Comparison of ENCODE assay signal across 7 mouse cellular contexts in genomic region chr1:178318002-178318388, GRCm38 (mm10). TPM values are rescaled to one million over a fixed set of nuclear protein-coding genes. Genes with fewer than 3 reads are reported as not detected.
A peak's percentile ranks its signal among the peaks of the same experiment; 100 is the strongest.
DNase-seq lines count a peak whose midpoint lies in the region; ATAC-seq and TF ChIP-seq lines count a peak whose summit lies in the region.

No protein-coding gene starts in this region.

- DNase-seq in 416B (ENCODE audit: low read depth) = peak; percentile 97
- DNase-seq in lung, adult 2 months = no peak
- no peak for DNase-seq in frontal cortex, postnatal 25 days (ENCODE audit: low spot score in 2 of 2)

- H3K4me1 ChIP-seq in embryonic facial prominence, embryonic 12.5 days = peaks cover 16% of the 10 kb centered on the region
- H3K4me1 ChIP-seq in lung, adult 2 months (ENCODE audit: control insufficient read depth, insufficient read depth, low read length) = peaks cover 14% of the 10 kb centered on the region
- H3K4me1 ChIP-seq in small intestine, adult 2 months (ENCODE audit: control insufficient read depth, insufficient read depth, insufficient read length, low read length) = peaks cover 14% of the 10 kb centered on the region

- peak overlapping the region; percentile 57 for H3K4me3 ChIP-seq in embryonic facial prominence, embryonic 12.5 days
- H3K4me3 ChIP-seq in lung, adult 2 months (replicated peaks; ENCODE audit: extremely low read depth, low read depth, low read length) = peak overlapping the region; percentile 98
- H3K4me3 ChIP-seq in small intestine, adult 2 months (ENCODE audit: low read depth, low read length) = peak overlapping the region; percentile 93

- H3K9me3 ChIP-seq in embryonic facial prominence, embryonic 12.5 days = no peaks in the 10 kb centered on the region

- peak overlapping the region; percentile 53 for H3K4me2 ChIP-seq in embryonic facial prominence, embryonic 12.5 days (replicated peaks)

- peaks cover 11% of the 10 kb centered on the region for H3K36me3 ChIP-seq in embryonic facial prominence, embryonic 12.5 days
- H3K36me3 ChIP-seq in small intestine, adult 2 months (ENCODE audit: control insufficient read depth, insufficient read depth, low read length) = peaks cover 22% of the 10 kb centered on the region

- peak overlapping the region; percentile 85 for H3K9ac ChIP-seq in embryonic facial prominence, embryonic 12.5 days

- TF ChIP-seq POLR2A in lung, adult 2 months (IDR thresholded peaks at IDR 0.05; ENCODE audit: borderline replicate concordance, extremely low read depth, low read depth, low read length) = peak; percentile 85; the same call in 1 of the 2 replicates
- TF ChIP-seq POLR2A in small intestine, adult 2 months (IDR thresholded peaks at IDR 0.05; ENCODE audit: low read depth, low read length) = peak; percentile 68

- WGBS in embryonic facial prominence, embryonic 12.5 days = under 1% methylated on average over 17 of the region's 17 CpGs
- WGBS in lung, adult 2 months = under 1% methylated on average over 17 of the region's 17 CpGs
- under 1% methylated on average over 17 of the region's 17 CpGs for WGBS in small intestine, adult 2 months

- peak overlapping the region; percentile 99 for H3K27ac ChIP-seq in embryonic facial prominence, embryonic 12.5 days
- H3K27ac ChIP-seq in small intestine, adult 2 months (ENCODE audit: insufficient read depth, low read depth, low read length) = peak overlapping the region; percentile 100

- H3K27me3 ChIP-seq in embryonic facial prominence, embryonic 12.5 days = no peaks in the 10 kb centered on the region
- no peaks in the 10 kb centered on the region for H3K27me3 ChIP-seq in small intestine, adult 2 months (ENCODE audit: control insufficient read depth, insufficient read depth, low read length)

- ATAC-seq in CD4-positive, CD25-positive, alpha-beta regulatory T cell, adult 4 months = peak; percentile 41
- peak; percentile 53 for ATAC-seq in embryonic facial prominence, embryonic 12.5 days (ENCODE audit: insufficient number of reproducible peaks, insufficient read depth, low FRiP score, low TSS enrichment)
- ATAC-seq in inflammation-experienced regulatory T-cells, adult 6 months = peak; percentile 47

- no peak for TF ChIP-seq CTCF in lung, adult 2 months (IDR thresholded peaks at IDR 0.05; ENCODE audit: insufficient read depth, low read length)
- peak; percentile 19; the same call in 1 of the 2 replicates for TF ChIP-seq CTCF in small intestine, adult 2 months (IDR thresholded peaks at IDR 0.05; ENCODE audit: extremely low read depth, insufficient read length, insufficient replicate concordance, low read depth, low read length)

RNA-seq across cellular contexts. Expression of gene Cox20, which starts 0.9 kb away (rescaled TPM):
- 100 to 1,000 TPM; 151 to 205 TPM for polyA plus RNA-seq in CD4-positive, CD25-positive, alpha-beta regulatory T cell, adult 4 months (2017; shearing (Covaris generic))
- polyA plus RNA-seq in embryonic facial prominence, embryonic 12.5 days (2016; fragmentation: Nextera tagmentation; extraction: Ambion mirVana) = 144 and 148 TPM in 2 replicates
- 100 to 1,000 TPM; 177 to 251 (median 244) TPM for polyA plus RNA-seq in inflammation-experienced regulatory T-cells, adult 6 months (2017; shearing (Covaris generic))
- polyA plus RNA-seq in lung, adult 2 months (2012; rRNA removed) = 7.3 and 12.4 TPM in 2 replicates
- polyA plus RNA-seq in small intestine, adult 2 months (2012; rRNA removed) = 3.7 and 5.3 TPM in 2 replicates

RNA-seq across cellular contexts. Expression of gene Hnrnpu, which starts 19.6 kb away (rescaled TPM):
- polyA plus RNA-seq in CD4-positive, CD25-positive, alpha-beta regulatory T cell, adult 4 months (2017; shearing (Covaris generic)) = 100 to 1,000 TPM in 1 of 2 experiments, 10 to 100 TPM in 1; 73.0 to 136 TPM
- polyA plus RNA-seq in embryonic facial prominence, embryonic 12.5 days (2016; fragmentation: Nextera tagmentation; extraction: Ambion mirVana) = 797 and 876 TPM in 2 replicates
- polyA plus RNA-seq in inflammation-experienced regulatory T-cells, adult 6 months (2017; shearing (Covaris generic)) = 100 to 1,000 TPM in 2 of 3 experiments, 10 to 100 TPM in 1; 89.8 to 166 (median 118) TPM
- 48.3 and 65.0 TPM in 2 replicates for polyA plus RNA-seq in lung, adult 2 months (2012; rRNA removed)
- polyA plus RNA-seq in small intestine, adult 2 months (2012; rRNA removed) = 21.7 and 34.2 TPM in 2 replicates

Comparison
In these comparisons a context has a peak if more than half of its experiments do, and no peak if none do; other contexts are left out.
1. RNA of gene Cox20, which starts 0.9 kb away (polyA plus RNA-seq): 177 to 251 TPM in inflammation-experienced regulatory T-cells, adult 6 months, 151 to 205 TPM in CD4-positive, CD25-positive, alpha-beta regulatory T cell, adult 4 months and 144 to 148 TPM in embryonic facial prominence, embryonic 12.5 days; 7.3 to 12.4 TPM in lung, adult 2 months and 3.7 to 5.3 TPM in small intestine, adult 2 months; every median in the first group is over 10 times any median in the second.
2. Peak in every context shown above with its lines, with median percentiles within 50 percentile points of each other: ATAC-seq and H3K4me3 ChIP-seq.